Mouse (Mus musculus): ENCODE results near the gene Tnip3. TPM values are rescaled to one million over a fixed set of nuclear protein-coding genes. Genes with fewer than 3 reads are reported as not detected.

Gene Tnip3
- polyA plus RNA-seq (2015; fragmentation: Nextera tagmentation; extraction: Ambion mirVana), result 0.24 and 0.34 TPM in 2 replicates

DNA sequence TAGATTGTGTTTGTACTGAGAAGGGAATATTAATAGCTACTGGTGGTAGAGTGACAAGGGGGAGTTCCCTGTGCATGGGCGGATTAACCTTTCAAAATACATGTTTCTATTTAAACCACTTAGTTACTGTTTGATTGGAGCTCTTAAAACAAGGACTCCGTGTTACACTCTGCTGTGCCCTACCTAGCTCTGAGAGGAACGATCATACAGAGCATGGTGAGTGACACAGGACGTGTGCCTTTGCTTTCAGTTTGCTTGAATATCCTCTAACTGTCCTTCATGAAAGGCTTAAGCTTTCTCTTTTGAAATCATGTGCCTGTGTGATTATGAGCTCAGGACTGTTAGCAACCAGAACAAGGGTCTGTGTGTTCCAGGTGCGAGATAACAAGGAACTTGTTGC, at the start of gene Tnip3:
Gene Tnip3, plus strand, starts transcription at position 122 of the 400 bp plus-strand sequence.

DNA sequence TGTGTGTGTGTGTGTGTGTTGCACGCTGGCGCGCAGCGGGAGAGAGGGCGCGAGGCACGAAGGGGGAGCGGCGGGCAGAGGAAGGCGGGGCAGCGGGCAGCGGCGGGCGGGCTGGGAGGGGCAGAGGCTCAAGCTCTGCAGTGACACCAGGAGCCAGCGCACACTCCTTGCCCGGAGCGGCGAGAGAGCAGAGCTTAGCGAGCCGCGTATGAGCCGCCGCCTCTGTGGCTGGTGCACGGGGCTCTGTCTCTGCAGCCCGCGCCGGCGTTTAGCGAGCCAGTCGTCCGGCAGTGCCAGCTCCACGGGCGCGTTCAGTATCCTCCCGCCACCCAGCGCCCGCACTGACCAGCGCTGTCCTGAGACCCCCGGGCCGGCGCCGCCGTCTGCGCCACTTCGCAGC, 146.3 kb downstream of the Tnip3 start, which contains the start of gene Ndnf:
Gene Ndnf, plus strand, starts transcription at position 140 of the 400 bp plus-strand sequence.

Other genes starting within 250 kb of the Tnip3 start
- not detected in 2 replicates for gene C130060K24Rik, start 144.2 kb upstream of the Tnip3 start, polyA plus RNA-seq (2015; fragmentation: Nextera tagmentation; extraction: Ambion mirVana)
- 0.05 and 0.18 TPM in 2 replicates for gene Ndnf, start 146.3 kb downstream of the Tnip3 start, polyA plus RNA-seq (2015; fragmentation: Nextera tagmentation; extraction: Ambion mirVana)

All from spleen, postnatal 0 days (tissue).